ENCODE assay signal across 8 mouse cellular contexts in the genomic region with DNA sequence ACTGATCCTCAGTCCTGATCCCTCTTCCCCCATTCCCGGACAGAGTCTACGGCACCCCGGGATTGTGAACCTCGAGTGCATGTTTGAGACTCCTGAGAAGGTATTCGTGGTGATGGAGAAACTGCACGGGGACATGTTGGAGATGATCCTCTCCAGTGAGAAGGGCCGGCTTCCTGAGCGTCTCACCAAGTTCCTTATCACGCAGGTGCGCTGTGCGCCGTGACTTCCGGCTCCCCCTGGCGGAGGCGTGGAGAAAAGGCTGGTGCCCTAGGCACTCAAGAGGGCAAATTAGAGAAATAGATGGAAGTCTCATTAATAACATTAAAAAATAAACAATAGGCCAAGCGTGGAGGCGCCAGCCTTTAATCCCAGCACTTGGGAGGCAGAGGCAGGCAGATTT. TPM values are rescaled to one million over a fixed set of nuclear protein-coding genes. Genes with fewer than 3 reads are reported as not detected.
DNase-seq lines count a peak whose midpoint lies in the region; ATAC-seq and TF ChIP-seq lines count a peak whose summit lies in the region.

No protein-coding gene starts in this region.

- 30% methylated on average over 17 of the region's 17 CpGs for WGBS in heart, embryonic 10.5 days
- WGBS in midbrain, embryonic 15.5 days = 21% methylated on average over 17 of the region's 17 CpGs

- 0 out of 2 replicates have a peak, but pooled peaks cover 5% of the 10 kb centered on the region for H3K4me1 ChIP-seq in heart, embryonic 10.5 days
- peaks cover under 1% of the 10 kb centered on the region for H3K4me1 ChIP-seq in ES-Bruce4 (ENCODE audit: control insufficient read depth, insufficient read depth, low read length)
- no peaks in the 10 kb centered on the region for H3K4me1 ChIP-seq in midbrain, embryonic 15.5 days

- ATAC-seq in midbrain, embryonic 15.5 days (replicated peaks) = 0 out of 2 replicates have a peak, but pooled peaks have one; percentile 21

- H3K9ac ChIP-seq in ES-Bruce4 (ENCODE audit: low read depth, poor library complexity, severe bottlenecking) = 0 out of 2 replicates have a peak overlapping the region, but pooled peaks have one; percentile 25
- no peak overlapping the region for H3K9ac ChIP-seq in midbrain, embryonic 15.5 days

- no peak for TF ChIP-seq POLR2A in ES-Bruce4 (IDR thresholded peaks at IDR 0.05; ENCODE audit: insufficient read depth, low read length)

- intact Hi-C loops in heart, postnatal 36 days (cut with DNase I) = no loop called here

- peak; percentile 36 to 46 for DNase-seq in heart, postnatal 36 days
- no peak for DNase-seq in heart, embryonic 10.5 days (ENCODE audit: low spot score)
- DNase-seq in cerebellum, postnatal 25 days = peak; percentile 70 to 82
- peak; percentile 65 for DNase-seq in kidney, postnatal 10 days
- no peak for DNase-seq in right cerebral cortex, postnatal 25 days
- DNase-seq in right cerebral cortex, postnatal 4 days = no peak

- no peak overlapping the region for H3K4me2 ChIP-seq in midbrain, embryonic 15.5 days

- H3K36me3 ChIP-seq in heart, embryonic 10.5 days = peaks cover 76% of the 10 kb centered on the region
- H3K36me3 ChIP-seq in ES-Bruce4 (ENCODE audit: control insufficient read depth, insufficient read depth, low read length, poor library complexity, severe bottlenecking) = no peaks in the 10 kb centered on the region
- peaks cover 18% of the 10 kb centered on the region for H3K36me3 ChIP-seq in midbrain, embryonic 15.5 days (replicated peaks)

- no peak overlapping the region for H3K4me3 ChIP-seq in heart, embryonic 10.5 days
- H3K4me3 ChIP-seq in ES-Bruce4 (ENCODE audit: low read depth, low read length) = peak overlapping the region; percentile 55
- H3K4me3 ChIP-seq in midbrain, embryonic 15.5 days = no peak overlapping the region

- H3K9me3 ChIP-seq in heart, embryonic 10.5 days = no peaks in the 10 kb centered on the region
- no peaks in the 10 kb centered on the region for H3K9me3 ChIP-seq in ES-Bruce4 (replicated peaks; ENCODE audit: control insufficient read depth, insufficient read depth, low read length, poor library complexity, severe bottlenecking)
- no peaks in the 10 kb centered on the region for H3K9me3 ChIP-seq in midbrain, embryonic 15.5 days

- TF ChIP-seq CTCF in ES-Bruce4 (IDR thresholded peaks at IDR 0.05; ENCODE audit: low read depth, low read length) = peak; percentile 86

- H3K27ac ChIP-seq in heart, embryonic 10.5 days = no peak overlapping the region
- H3K27ac ChIP-seq in ES-Bruce4 (ENCODE audit: insufficient read depth, low read length) = no peak overlapping the region
- no peak overlapping the region for H3K27ac ChIP-seq in midbrain, embryonic 15.5 days

- H3K27me3 ChIP-seq in heart, embryonic 10.5 days (ENCODE audit: insufficient read depth, poor library complexity, severe bottlenecking) = no peaks in the 10 kb centered on the region
- no peaks in the 10 kb centered on the region for H3K27me3 ChIP-seq in ES-Bruce4 (ENCODE audit: control insufficient read depth, insufficient read depth, low read length, poor library complexity, severe bottlenecking)
- no peaks in the 10 kb centered on the region for H3K27me3 ChIP-seq in midbrain, embryonic 15.5 days (replicated peaks)

- no peak for TF ChIP-seq EP300 in ES-Bruce4 (IDR thresholded peaks at IDR 0.05; ENCODE audit: insufficient read depth, low read depth, low read length)

RNA-seq across cellular contexts. Expression of gene Prkd2, which starts 15.6 kb away (rescaled TPM):
- 10 to 100 TPM; 17.8 to 19.3 TPM for total RNA-seq in heart, postnatal 36 days (2021)
- polyA plus RNA-seq in heart, embryonic 10.5 days (2016; fragmentation: Nextera tagmentation; extraction: Ambion mirVana) = 8.9 and 9.4 TPM in 2 replicates
- 18.4 and 18.5 TPM in 2 replicates for polyA plus RNA-seq in ES-Bruce4 (2011; ENCODE audit: insufficient read depth, insufficient read length, low read depth, missing spikeins)
- 6.7 TPM in 2 replicates for polyA plus RNA-seq in midbrain, embryonic 15.5 days (2015; fragmentation: Nextera tagmentation; extraction: Ambion mirVana)

RNA-seq across cellular contexts. Expression of gene Dact3, which starts 16.8 kb away (rescaled TPM):
- total RNA-seq in heart, postnatal 36 days (2021) = 10 to 100 TPM; 11.2 to 11.7 TPM
- 5.0 and 7.2 TPM in 2 replicates for polyA plus RNA-seq in heart, embryonic 10.5 days (2016; fragmentation: Nextera tagmentation; extraction: Ambion mirVana)
- 19.2 and 20.8 TPM in 2 replicates for polyA plus RNA-seq in ES-Bruce4 (2011; ENCODE audit: insufficient read depth, insufficient read length, low read depth, missing spikeins)
- polyA plus RNA-seq in midbrain, embryonic 15.5 days (2015; fragmentation: Nextera tagmentation; extraction: Ambion mirVana) = 4.7 and 4.8 TPM in 2 replicates

RNA-seq across cellular contexts. Expression of gene Gng8, which starts 33.2 kb away (rescaled TPM):
- total RNA-seq in heart, postnatal 36 days (2021) = 1 to 10 TPM in 1 of 2 experiments, under 1 TPM in 1; 0.54 to 1.3 TPM
- polyA plus RNA-seq in heart, embryonic 10.5 days (2016; fragmentation: Nextera tagmentation; extraction: Ambion mirVana) = 3.0 and 6.3 TPM in 2 replicates
- 4.5 and 4.6 TPM in 2 replicates for polyA plus RNA-seq in ES-Bruce4 (2011; ENCODE audit: insufficient read depth, insufficient read length, low read depth, missing spikeins)
- 9.7 and 16.6 TPM in 2 replicates for polyA plus RNA-seq in midbrain, embryonic 15.5 days (2015; fragmentation: Nextera tagmentation; extraction: Ambion mirVana)

RNA-seq across cellular contexts. Expression of gene Fkrp, which starts 41.8 kb away (rescaled TPM):
- 10 to 100 TPM; 47.2 to 49.1 TPM for total RNA-seq in heart, postnatal 36 days (2021)
- 29.5 and 36.7 TPM in 2 replicates for polyA plus RNA-seq in heart, embryonic 10.5 days (2016; fragmentation: Nextera tagmentation; extraction: Ambion mirVana)
- polyA plus RNA-seq in ES-Bruce4 (2011; ENCODE audit: insufficient read depth, insufficient read length, low read depth, missing spikeins) = 14.7 and 17.4 TPM in 2 replicates
- polyA plus RNA-seq in midbrain, embryonic 15.5 days (2015; fragmentation: Nextera tagmentation; extraction: Ambion mirVana) = 51.9 and 55.1 TPM in 2 replicates

RNA-seq across cellular contexts. Expression of gene Strn4, which starts 42.6 kb away (rescaled TPM):
- total RNA-seq in heart, postnatal 36 days (2021) = 10 to 100 TPM; 54.1 to 61.3 TPM
- 101 and 107 TPM in 2 replicates for polyA plus RNA-seq in heart, embryonic 10.5 days (2016; fragmentation: Nextera tagmentation; extraction: Ambion mirVana)
- polyA plus RNA-seq in ES-Bruce4 (2011; ENCODE audit: insufficient read depth, insufficient read length, low read depth, missing spikeins) = 53.5 and 55.5 TPM in 2 replicates
- polyA plus RNA-seq in midbrain, embryonic 15.5 days (2015; fragmentation: Nextera tagmentation; extraction: Ambion mirVana) = 205 and 227 TPM in 2 replicates

Comparison
In these comparisons a context has a peak if more than half of its experiments do, and no peak if none do; other contexts are left out.
1. DNase-seq: peak in heart, postnatal 36 days (2 of 2), cerebellum, postnatal 25 days (2 of 2) and kidney, postnatal 10 days (single experiment); none in heart, embryonic 10.5 days (single experiment), right cerebral cortex, postnatal 25 days (single experiment) and right cerebral cortex, postnatal 4 days (single experiment).